Mouse (Mus musculus): Measurements from ENCODE around the gene Plekho1.

Plekho1 gene

DNA sequence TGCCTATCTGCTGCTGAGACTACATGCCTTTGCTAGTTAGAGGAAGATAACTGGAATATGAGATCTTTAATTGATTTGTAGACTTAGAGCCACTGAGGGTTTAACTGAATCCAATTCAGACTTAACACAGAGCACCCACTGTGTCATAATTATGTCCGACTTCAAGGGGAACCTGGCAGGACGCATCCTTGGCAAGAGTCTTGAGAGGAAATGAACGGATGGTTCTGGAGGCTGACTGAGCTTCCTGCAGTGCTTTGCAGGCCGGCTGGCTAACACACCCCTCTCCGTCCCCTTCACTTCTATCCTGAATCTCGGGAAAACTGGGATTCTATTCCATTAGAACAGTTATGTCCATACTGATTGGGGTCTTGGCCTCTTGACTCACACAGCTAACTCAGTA lies 12.7 kb upstream of the Plekho1 start:
- DNase-seq (ENCODE audit: low spot score in 2 of 2) = no peak

DNA sequence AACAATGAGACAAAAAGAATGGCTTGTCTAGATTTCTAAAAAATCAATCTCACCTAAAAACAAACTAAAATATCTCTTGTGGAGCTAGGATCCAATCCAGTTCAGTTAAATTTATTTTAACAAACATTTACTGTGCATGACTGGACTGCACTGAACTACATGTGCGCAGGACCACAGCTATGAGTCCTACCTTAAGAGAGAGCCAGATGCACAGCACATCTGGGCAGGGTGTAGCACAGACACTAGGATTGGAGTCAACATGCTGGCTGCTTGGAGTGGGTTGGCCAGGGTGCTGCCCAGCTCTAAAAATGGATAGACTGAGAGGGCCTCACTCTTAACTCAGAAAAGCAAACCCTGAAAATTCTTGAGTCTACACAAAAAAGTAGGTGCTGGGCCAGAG lies 5.8 kb upstream of the Plekho1 start:
- DNase-seq (ENCODE audit: low spot score in 2 of 2) = no peak

DNA sequence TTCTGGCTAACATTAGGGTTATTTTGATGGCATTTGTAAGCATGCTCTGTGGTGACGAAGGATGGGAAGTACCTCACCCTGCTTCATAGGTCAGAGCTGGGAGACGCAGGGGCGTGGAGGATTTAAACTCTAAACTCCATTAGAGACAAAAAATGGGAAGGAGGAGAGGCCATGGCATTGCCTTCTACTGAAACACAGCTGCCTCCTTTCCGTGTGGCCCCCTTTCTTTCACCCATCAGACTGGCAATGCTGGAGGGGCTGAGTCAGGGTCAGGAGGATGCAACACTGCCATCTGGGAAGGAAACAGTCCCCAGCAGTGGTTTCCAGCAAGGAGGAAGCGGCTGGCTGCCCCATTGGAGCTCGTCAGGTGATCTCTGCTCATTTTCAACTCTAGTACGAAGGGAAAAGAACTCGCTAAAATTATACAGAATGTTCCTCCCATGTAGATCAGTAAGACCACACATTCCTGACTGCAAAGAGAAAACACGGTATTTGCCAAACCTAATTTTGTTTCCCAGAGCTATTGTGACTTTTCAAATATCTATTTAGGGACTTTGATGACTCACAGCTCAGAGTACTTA lies 5.2 kb upstream of the Plekho1 start:
- DNase-seq (ENCODE audit: low spot score in 2 of 2) = no peak

DNA sequence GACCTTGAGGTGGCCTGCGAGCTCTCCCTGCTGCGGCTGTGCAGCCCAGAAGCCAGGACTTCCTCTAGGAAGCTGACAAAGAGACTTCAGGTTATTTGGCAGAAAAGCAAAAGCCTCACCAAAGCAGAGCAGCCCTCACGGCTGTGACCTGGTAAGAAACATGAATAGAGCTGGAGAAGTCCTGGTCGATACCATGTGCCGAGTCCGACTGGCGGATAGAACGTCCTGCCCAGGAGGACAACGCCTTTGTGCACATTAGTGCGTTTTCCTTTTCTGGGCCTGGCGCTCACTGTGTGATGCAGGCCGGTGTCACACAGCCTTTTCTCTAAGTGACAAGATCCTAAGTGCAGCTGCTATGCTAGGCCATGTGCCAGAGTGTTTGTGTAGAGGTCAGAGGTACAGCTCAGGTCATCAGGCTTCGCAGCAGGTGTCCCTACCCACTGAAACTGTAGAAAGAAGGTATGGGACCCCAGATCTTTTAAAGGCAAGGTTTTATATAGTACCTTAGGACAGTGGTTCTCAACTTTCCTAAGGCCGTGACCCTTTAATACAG lies 4.4 kb upstream of the Plekho1 start:
- DNase-seq (ENCODE audit: low spot score in 2 of 2) = no peak

DNA sequence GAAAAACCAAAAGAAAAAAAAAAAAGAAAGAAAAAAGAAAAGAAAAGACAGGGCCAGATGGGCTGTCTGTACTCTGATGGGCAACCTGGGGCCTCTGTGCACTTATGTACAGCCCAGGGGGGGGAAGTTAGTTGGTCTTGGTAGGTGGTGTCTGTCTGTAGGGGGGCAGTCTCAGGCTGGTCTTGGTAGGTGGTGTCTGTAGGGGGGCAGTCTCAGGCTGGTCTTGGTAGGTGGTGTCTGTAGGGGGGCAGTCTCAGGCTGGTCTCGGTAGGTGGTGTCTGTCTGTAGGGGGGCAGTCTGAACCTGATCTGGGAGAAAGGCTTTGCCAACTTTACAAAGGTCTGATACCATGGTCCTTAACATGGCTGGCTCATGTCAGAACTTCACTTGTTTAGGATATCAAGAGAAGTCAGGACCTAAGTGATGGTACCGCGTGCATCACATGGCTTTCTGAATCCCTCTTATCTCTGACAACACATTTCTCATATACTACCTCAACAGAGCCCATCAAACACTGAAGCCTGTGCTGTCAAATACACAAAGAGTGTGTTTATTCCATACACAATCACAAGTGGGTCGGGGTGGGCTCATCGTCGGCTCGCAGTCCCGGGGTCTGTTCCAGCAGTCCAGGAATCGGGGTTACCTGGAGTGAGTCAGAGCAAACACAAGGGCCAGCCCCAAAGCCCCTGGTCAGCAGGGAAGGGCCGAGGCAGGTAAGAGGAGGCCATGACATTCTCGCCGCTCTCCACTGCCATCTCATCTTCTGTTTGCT lies 3.7 kb upstream of the Plekho1 start:
- DNase-seq (ENCODE audit: low spot score in 2 of 2) = no peak

DNA sequence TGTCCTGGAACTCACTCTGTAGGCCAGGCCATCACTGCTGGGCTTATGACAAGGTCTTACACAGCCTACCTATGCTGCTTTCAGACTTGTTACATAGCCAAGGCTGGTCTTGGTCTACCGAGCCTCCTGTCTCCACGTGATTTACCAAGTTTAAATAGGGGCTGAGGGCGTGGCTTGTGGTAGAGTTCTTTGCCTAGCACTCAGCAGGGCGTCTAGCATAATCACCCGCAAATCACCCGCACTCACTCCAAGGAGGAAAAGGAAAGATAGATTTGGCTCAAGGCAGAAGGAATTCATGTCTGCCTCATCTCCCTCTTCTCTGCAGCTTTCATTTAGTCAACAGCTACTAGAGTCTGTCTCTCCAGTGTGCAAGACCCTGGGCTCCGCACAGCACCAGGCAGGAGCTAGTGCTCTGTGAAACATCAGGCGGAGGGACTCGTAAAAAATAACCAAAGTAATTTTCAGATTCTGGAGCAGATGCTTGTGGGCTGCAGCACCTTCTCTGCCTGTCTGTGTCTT lies 1.5 kb upstream of the Plekho1 start:
- no peak for DNase-seq (ENCODE audit: low spot score in 2 of 2)

DNA sequence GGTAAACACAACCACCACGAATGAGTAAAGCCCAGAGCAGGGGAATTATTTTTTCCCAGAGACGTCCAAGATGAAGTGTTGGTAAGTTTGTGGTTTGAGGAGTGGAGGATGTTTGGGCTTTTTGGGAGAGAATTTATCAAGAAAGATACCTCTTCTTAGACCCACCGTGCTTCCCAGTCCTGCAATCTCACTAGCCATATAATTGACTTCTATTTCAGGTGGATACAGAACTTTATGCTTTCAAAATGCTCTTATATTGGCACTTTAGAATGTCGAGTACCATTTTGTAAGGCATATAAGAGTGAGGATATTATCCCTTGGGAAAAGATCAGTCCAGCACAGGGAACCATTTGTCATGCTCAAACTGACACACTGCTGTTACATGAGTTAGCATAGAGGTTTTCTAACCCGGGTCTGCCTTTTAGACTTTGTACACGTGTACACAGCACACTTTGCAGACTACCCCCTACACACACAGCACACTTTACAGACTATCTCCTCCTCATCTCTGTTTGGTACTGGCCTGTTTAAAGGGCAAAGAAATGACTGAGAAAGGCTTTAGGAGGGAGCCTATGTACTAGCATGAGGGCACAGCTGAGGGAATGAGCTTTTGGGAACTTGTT lies 761 bp upstream of the Plekho1 start:
- DNase-seq (ENCODE audit: low spot score in 2 of 2) = no peak

DNA sequence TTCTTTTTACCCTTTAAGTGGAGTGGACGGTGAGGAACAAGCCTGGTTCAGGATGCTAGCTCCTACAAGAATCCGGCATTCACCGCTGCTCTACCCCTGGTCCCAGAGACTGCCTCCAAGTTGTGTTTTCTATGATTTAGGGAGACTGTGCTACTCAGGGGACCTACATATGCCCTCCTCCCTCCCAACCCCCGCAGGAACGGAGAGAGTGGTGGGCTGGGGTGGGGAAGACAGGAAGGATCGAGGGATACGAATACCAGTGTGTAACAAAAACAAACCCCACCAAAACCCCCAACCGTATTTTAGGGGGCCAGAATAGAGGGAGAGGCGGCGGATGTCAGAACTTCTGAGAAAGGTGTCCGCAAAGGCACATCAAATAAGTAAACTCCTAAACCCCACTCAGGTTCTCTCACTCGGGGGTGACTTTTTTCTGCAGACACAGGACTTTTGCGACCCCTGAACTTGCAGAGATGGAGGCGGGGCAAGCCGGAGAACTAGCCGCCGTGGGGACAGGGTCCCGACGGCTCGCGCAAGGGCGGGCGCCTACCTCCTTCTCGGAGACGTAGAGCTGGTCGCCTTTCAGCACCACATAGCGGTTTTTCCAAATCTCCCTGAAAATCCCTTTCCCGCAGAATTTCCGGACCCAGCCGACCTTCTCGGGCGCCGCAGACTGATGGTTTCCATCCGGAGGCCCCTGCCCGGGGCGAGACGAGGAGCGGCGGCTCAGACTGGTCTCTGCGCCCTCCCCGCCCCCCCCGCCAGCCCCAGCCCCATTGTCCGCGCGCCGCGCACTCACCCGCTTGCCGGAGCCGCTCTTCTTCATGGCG lies 613 bp downstream of the Plekho1 start:
- no peak for DNase-seq (ENCODE audit: low spot score in 2 of 2)

DNA sequence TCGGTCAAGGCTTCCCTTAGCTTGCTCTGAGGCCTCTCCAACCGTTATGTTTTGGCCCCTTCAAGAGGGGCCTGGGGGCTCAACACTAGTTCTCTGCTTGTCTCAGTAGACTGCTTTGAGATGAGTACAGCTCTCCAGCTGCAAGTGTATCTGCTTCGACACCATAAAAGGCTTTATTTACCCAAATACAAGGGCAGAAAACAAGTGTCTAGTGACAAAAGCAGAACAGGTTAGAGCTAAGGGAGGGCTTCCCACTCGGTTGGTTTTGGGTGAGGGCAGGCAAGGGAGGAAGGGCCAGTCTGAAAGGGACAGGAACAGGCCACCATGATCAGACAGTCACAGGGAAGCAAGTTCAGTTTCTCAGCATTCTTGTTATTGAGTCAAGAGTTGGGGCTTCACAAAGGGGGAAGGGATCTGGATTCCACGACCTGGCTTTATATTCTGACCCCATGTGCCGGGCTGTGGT lies 1.4 kb downstream of the Plekho1 start:
- no peak for DNase-seq (ENCODE audit: low spot score in 2 of 2)

DNA sequence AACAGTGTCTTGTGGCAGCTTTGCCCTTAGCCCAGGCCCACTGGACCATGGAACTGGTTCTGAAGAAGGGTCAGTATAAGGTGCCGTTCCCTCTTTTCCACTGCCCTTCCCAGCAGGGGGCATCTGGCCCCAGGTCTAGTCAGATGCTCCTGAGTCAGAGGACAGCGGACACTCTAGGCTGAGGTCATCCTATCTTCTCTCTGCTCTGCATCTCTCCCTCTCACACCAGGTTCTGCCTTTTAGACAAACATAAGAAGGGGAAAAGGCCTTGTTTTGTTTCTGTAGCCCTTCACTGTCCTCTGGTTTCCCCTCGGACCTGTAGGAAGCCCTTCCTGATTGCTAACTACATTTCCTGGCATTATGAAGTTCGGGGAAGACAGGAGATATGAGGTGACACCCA lies 1.9 kb downstream of the Plekho1 start:
- DNase-seq (ENCODE audit: low spot score in 2 of 2) = no peak

DNA sequence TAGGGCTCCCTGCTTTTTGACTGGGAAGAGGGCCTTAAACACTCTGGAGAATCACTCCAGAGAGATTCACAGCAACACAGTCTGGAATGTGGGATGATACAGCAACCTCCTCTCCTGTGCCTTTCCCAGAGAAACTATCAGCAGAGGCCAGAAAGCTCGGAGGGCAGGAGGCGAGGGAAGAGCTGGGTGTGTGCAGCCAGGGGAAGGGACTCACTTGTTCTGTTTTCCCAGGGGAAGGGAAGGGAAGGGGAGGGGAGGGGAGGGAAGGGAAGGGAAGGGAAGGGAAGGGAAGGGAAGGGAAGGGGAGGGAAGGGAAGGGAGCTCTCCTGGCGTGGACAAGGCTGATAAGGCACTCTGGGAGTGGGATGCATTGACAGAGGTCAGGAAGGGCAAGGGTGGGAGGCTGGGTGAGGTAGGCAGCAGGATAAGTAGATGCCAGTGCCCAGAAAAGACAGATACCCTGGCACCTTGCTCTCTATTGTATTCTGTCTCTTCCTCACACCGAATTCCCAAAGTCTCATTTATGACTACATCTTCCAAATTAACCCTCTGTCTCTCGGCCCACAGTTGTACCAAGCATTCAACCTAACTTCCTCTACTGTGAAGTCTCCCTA lies 2.7 kb downstream of the Plekho1 start:
- DNase-seq (ENCODE audit: low spot score in 2 of 2) = no peak

DNA sequence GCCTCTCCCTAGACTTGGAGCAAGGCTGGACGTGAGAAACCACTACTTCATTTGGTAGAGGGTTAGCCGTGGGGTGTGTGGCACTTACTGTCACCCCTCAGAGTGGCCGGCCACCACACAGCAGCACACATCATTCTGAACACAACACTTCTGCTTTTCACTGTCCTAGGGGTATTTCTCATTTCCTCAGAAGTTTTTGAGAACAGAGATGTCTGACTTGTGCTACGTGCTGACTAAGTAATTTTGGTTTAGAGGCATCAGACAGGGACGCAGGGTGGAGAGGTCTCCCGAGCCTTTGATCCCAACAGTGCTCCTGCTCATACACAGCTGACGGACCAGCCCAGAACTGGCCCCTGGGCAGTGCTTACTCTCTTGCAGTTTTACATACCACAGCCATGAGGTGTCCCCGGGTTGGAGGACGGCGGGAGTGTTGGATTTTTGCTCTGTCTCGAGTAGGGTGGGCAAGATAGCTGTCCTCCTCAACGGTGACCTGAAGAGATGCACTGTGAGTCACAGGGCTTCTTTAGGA lies 5.3 kb downstream of the Plekho1 start:
- no peak for DNase-seq (ENCODE audit: low spot score in 2 of 2)

DNA sequence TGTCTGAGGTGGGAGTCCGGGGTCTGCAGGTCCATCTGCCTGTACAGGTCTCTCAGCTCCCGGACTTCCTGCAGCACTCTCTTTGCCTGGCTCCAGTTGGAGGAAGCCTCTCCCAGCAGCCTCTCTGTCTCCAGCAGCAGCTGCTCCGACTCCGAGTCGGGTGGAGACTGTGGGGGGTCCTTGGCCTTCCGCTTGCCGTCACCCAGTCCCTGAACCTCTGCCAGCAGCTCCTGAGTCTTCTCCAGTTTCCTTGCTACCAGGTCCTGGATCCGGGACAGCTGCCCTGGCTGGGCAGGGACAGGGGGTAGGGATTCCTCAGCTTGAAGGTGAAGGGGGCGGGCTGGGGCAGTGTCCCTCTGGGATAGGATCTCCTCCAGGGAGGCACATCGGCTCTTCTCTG lies 6.8 kb downstream of the Plekho1 start:
- DNase-seq (ENCODE audit: low spot score in 2 of 2) = no peak

DNA sequence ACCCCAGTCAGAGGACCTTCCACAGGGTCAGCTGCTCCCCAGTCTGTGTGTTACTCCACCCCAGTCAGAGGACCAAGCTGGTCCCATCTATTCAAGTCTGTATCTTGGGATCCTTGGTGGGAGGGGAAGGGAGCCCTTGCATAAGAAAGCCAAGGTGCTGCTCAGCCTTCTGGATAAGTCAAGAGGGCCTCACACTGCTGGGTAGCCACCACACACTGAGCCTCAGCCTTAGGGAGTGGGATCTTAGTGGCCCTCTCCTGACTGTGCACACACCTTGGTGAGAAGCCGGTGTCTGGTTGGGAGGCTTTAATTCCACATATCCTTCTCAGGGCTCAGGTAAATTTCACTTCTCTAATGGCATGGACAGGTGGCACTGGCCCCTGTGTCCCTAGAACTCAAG lies 7.7 kb downstream of the Plekho1 start:
- no peak for DNase-seq (ENCODE audit: low spot score in 2 of 2)

DNA sequence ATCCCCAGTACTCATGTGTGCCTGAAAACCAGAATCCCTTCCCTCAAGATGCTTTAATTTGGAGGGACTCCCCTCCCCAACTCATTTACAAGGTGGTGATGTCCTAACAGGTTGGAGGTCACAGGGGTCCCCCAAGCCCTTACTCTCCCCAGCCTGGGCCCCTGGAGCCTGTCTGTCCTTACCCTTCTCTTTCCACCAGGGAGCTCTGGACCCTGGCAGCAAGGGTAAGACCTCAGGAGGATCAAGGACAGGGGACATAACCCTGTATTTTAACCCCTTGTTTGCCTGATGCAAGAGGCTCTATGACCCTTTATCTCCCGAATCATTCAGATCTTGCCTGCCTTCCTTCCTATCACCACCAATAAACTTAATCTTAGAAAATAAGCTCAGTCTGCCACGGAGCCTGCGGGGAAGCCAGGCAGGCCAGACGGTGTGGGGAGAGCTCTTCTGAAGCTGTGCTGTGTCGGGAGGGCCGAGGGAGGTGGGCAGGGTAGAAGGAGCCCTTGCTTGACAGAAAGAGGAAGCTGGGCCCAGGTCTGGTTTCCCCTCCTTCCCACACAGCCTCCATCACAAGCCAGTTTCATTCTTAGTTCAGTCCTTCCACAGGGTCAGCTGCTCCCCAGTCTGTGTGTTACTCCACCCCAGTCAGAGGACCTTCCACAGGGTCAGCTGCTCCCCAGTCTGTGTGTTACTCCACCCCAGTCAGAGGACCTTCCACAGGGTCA lies 8.3 kb downstream of the Plekho1 start:
- DNase-seq (ENCODE audit: low spot score in 2 of 2) = no peak

DNA sequence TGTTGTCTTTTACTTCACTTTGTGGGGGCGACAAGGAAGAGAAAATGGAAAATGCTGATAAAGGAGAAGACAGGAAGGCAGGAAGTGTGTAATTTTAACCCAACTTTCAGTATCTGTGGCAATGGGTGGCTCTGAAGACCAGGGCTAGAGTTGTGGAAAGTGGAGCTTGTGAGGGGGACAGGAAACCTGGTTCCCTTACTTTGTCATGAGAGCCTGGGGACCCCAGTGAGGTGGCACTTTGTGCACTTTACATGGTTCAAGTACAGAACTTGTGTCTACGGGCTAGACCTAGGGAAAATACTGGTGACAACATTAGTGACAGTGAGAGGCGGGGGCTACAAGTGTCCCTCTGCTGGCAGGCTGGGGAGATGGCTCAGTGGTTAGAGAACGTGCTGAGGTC lies 8.8 kb downstream of the Plekho1 start:
- no peak for DNase-seq (ENCODE audit: low spot score in 2 of 2)

DNA sequence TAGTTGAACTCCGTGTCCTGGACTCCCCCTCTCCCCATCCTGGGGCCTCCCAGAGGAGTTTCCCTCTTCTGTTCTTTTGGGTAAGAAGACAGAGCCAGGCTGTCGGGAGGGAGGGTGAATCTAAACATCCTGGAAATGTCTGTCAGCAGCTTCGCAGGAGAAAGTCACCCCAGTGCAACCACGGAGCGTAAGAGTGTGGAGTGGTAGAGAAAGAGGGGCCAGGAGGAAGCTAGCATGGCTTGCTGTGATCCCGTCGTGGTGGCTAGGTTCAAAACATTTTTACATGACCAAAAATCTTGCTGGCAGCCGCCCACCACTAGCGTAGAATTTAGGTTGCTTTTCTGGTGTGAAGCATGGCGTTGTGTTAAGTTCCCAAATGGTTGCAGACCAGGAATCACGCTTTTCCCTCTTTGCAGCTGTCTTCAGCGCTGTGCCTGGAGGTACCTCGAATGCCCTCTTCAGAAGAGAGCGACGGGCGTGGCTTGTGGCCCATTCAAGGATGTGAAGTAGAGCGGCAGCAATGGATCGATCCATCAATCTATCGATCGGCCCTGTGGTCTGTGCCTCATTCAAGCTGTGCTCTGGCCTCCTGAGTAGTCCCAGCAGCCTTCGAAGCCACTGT lies 9.7 kb downstream of the Plekho1 start:
- DNase-seq (ENCODE audit: low spot score in 2 of 2) = no peak

DNA sequence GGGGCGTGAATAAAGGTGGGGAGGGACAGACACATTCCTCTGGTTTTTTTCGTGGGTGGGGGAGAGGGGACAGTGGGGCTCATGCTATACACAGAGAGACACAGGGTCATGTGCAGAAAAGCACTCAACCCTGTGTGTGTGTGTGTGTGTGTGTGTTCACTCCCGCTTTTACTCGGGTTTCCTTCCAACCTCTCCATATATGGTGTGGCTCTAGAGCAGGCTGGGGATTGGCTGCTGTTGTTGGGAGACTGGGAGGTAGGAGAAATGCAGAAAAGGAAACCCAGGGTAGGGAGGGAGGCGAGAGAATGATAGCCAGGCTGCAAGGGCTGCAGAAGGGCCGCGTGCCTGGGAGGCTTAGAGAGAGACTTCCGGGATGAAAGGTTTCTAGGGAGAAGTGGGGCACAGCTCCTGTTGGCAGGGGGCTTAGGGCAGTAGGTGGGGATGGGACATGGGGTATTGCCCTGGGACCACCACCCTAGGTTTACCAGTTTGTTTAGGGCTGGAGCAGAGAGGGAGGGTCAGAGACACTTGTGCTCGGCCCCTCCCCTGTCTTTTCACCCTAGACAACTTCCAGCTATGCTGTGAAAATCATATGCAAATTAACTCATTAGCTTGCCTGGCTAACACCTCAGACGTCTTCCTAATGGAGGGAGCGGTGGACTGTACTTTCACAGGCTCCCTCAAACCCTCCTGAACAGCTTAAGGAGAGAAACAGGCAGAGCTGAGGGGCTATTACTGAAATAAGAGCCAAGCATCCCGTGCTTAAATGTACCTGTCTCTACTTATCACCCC lies 10.4 kb downstream of the Plekho1 start:
- DNase-seq (ENCODE audit: low spot score in 2 of 2) = no peak

DNA sequence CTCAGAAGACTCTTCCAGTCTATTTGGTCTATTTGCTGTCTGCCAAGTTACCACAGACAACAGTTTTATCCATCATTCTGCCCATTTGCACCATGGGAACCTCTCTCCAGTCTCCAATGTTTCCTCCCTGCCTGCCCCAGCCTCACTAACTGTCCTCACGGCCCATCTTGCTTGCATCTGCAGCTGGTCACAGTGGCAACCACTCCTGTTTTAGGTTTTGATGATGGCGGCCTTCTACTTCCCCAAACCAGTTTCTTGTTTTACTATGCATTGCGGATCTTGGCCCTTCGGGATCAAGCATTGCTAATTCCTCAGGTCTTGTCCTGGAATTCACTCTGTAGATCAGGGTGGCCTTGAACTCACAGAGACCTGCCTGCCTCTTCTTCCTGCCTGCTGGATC lies 13.7 kb downstream of the Plekho1 start:
- no peak for DNase-seq (ENCODE audit: low spot score in 2 of 2)

All from urinary bladder, postnatal 36 days (tissue).